ENCODE assay signal across 20 mouse cellular contexts in the genomic region with DNA sequence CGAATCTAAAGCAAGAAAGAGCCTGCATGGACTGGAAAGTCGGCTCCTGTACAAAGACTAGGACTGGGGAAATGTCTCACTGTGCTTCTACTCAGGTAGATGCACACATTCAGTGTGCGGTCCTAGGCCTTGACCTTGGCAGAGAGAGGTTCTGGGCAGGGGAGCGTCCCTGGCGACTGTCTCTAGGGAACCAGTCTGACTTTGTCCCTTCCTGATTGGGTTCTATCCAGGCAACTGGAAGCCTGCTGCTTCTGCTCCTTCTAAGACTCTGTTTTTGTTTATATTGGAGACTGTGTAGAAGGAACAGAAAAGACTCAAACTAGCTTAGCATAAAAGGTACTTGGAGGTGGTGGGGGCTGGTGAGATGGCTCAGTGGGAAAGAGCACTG. TPM values are rescaled to one million over a fixed set of nuclear protein-coding genes. Genes with fewer than 3 reads are reported as not detected.
DNase-seq lines count a peak whose midpoint lies in the region; ATAC-seq and TF ChIP-seq lines count a peak whose summit lies in the region.
"Had no signal": no experiment of that assay in that cellular context is flagged by ENCODE, and none has a peak within 500 bp of the region (broad histone marks: within the 10 kb centered on the region; RNA-seq: fewer than 3 reads in every experiment).

No protein-coding gene starts in this region.

- 69% methylated on average over 5 of the region's 5 CpGs for WGBS in hindbrain, embryonic 12.5 days
- 59% methylated on average over 5 of the region's 5 CpGs for WGBS in hindbrain, postnatal 0 days
- 59% methylated on average over 5 of the region's 5 CpGs for WGBS in lung, embryonic 16.5 days
- 65% methylated on average over 5 of the region's 5 CpGs for WGBS in kidney, embryonic 16.5 days
- WGBS in stomach, embryonic 16.5 days = 56% methylated on average over 5 of the region's 5 CpGs

- no peak overlapping the region for H3K9ac ChIP-seq in hindbrain, embryonic 12.5 days
- H3K9ac ChIP-seq in hindbrain, postnatal 0 days (replicated peaks; ENCODE audit: low read length) = no peak overlapping the region
- H3K9ac ChIP-seq in lung, embryonic 16.5 days (ENCODE audit: low read length) = no peak overlapping the region
- H3K9ac ChIP-seq in kidney, embryonic 16.5 days (replicated peaks; ENCODE audit: low read length) = no peak overlapping the region
- peak overlapping the region; percentile 13; the same call in 1 of the 2 replicates for H3K9ac ChIP-seq in stomach, embryonic 16.5 days (ENCODE audit: low read length)
- H3K9ac ChIP-seq: forebrain, postnatal 0 days; midbrain, embryonic 12.5 days had no signal

- DNase-seq in hindbrain, postnatal 0 days (ENCODE audit: low spot score) = no peak
- DNase-seq in lung, postnatal 4 days = no peak
- no peak for DNase-seq in adrenal gland, adult 2 months
- DNase-seq in thymus, postnatal 14 days = no peak
- DNase-seq: adrenal gland, postnatal 10 days; cerebellum, adult 2 months; forebrain, postnatal 0 days; heart, adult 2 months; heart, postnatal 10 days; layer of hippocampus, adult 9-11 months; right cerebral cortex, adult 18-20 months; spleen, adult 18-20 months had no signal

- ATAC-seq in hindbrain, embryonic 12.5 days (ENCODE audit: low FRiP score) = no peak
- no peak for ATAC-seq in hindbrain, postnatal 0 days
- no peak for ATAC-seq in lung, embryonic 16.5 days (ENCODE audit: low read depth)
- ATAC-seq in kidney, embryonic 16.5 days (ENCODE audit: low FRiP score, low TSS enrichment) = no peak
- no peak for ATAC-seq in stomach, embryonic 16.5 days (ENCODE audit: insufficient read depth, low FRiP score)
- ATAC-seq: forebrain, postnatal 0 days had no signal

- no peak overlapping the region for H3K4me3 ChIP-seq in hindbrain, embryonic 12.5 days
- H3K4me3 ChIP-seq in hindbrain, postnatal 0 days (ENCODE audit: low read length) = no peak overlapping the region
- no peak overlapping the region for H3K4me3 ChIP-seq in lung, embryonic 16.5 days (ENCODE audit: low read length)
- no peak overlapping the region for H3K4me3 ChIP-seq in kidney, embryonic 16.5 days (ENCODE audit: low read length)
- no peak overlapping the region for H3K4me3 ChIP-seq in stomach, embryonic 16.5 days (replicated peaks; ENCODE audit: low read length)
- H3K4me3 ChIP-seq: erythroblast, embryonic 14.5 days; heart, adult 2 months; midbrain, embryonic 12.5 days; myocyte had no signal

- H3K9me3 ChIP-seq in hindbrain, embryonic 12.5 days (replicated peaks) = no peaks in the 10 kb centered on the region
- no peaks in the 10 kb centered on the region for H3K9me3 ChIP-seq in hindbrain, postnatal 0 days (ENCODE audit: low read length)
- H3K9me3 ChIP-seq in lung, embryonic 16.5 days (ENCODE audit: control insufficient read depth, low read length) = no peaks in the 10 kb centered on the region
- H3K9me3 ChIP-seq in kidney, embryonic 16.5 days (ENCODE audit: low read length) = no peaks in the 10 kb centered on the region
- no peaks in the 10 kb centered on the region for H3K9me3 ChIP-seq in stomach, embryonic 16.5 days (replicated peaks; ENCODE audit: control insufficient read depth, low read length)
- H3K9me3 ChIP-seq: G1E; midbrain, embryonic 12.5 days had no signal

- H3K27ac ChIP-seq in hindbrain, embryonic 12.5 days = peak overlapping the region; percentile 35; the same call in 1 of the 2 replicates
- H3K27ac ChIP-seq in hindbrain, postnatal 0 days = no peak overlapping the region
- H3K27ac ChIP-seq in lung, embryonic 16.5 days (ENCODE audit: low read length) = peak overlapping the region; percentile 48
- peak overlapping the region; percentile 68 for H3K27ac ChIP-seq in kidney, embryonic 16.5 days (ENCODE audit: low read length)
- peak overlapping the region; percentile 94 for H3K27ac ChIP-seq in stomach, embryonic 16.5 days (ENCODE audit: low read length)
- H3K27ac ChIP-seq: heart, adult 2 months; midbrain, embryonic 12.5 days had no signal

- H3K4me1 ChIP-seq in hindbrain, embryonic 12.5 days = peaks cover 53% of the 10 kb centered on the region
- H3K4me1 ChIP-seq in hindbrain, postnatal 0 days (ENCODE audit: insufficient read depth, low read length) = peaks cover 36% of the 10 kb centered on the region
- peaks cover 54% of the 10 kb centered on the region for H3K4me1 ChIP-seq in lung, embryonic 16.5 days (replicated peaks; ENCODE audit: control insufficient read depth, insufficient read depth, low read length)
- H3K4me1 ChIP-seq in kidney, embryonic 16.5 days (ENCODE audit: insufficient read depth, low read length) = peaks cover 60% of the 10 kb centered on the region
- peaks cover 58% of the 10 kb centered on the region for H3K4me1 ChIP-seq in stomach, embryonic 16.5 days (ENCODE audit: control insufficient read depth, insufficient read depth, low read length)

- H3K4me2 ChIP-seq in hindbrain, embryonic 12.5 days (replicated peaks) = no peak overlapping the region
- no peak overlapping the region for H3K4me2 ChIP-seq in hindbrain, postnatal 0 days (ENCODE audit: low read depth, low read length)
- H3K4me2 ChIP-seq in lung, embryonic 16.5 days (ENCODE audit: low read depth, low read length) = no peak overlapping the region
- H3K4me2 ChIP-seq in kidney, embryonic 16.5 days (replicated peaks; ENCODE audit: low read depth, low read length) = no peak overlapping the region
- H3K4me2 ChIP-seq in stomach, embryonic 16.5 days (ENCODE audit: low read depth, low read length) = peak overlapping the region; percentile 6; the same call in 1 of the 2 replicates
- H3K4me2 ChIP-seq: midbrain, embryonic 12.5 days had no signal

- no peaks in the 10 kb centered on the region for H3K27me3 ChIP-seq in hindbrain, embryonic 12.5 days
- H3K27me3 ChIP-seq in hindbrain, postnatal 0 days (ENCODE audit: insufficient read depth, low read length) = no peaks in the 10 kb centered on the region
- no peaks in the 10 kb centered on the region for H3K27me3 ChIP-seq in lung, embryonic 16.5 days (ENCODE audit: control insufficient read depth, insufficient read depth, low read depth, low read length)
- no peaks in the 10 kb centered on the region for H3K27me3 ChIP-seq in kidney, embryonic 16.5 days (ENCODE audit: insufficient read depth, low read length)
- no peaks in the 10 kb centered on the region for H3K27me3 ChIP-seq in stomach, embryonic 16.5 days (ENCODE audit: control insufficient read depth, insufficient read depth, low read length)
- H3K27me3 ChIP-seq: midbrain, embryonic 12.5 days had no signal

- TF ChIP-seq CTCF in hindbrain, postnatal 0 days (IDR thresholded peaks at IDR 0.05; ENCODE audit: low read depth) = no peak

- no peaks in the 10 kb centered on the region for H3K36me3 ChIP-seq in hindbrain, embryonic 12.5 days
- no peaks in the 10 kb centered on the region for H3K36me3 ChIP-seq in hindbrain, postnatal 0 days (ENCODE audit: insufficient read depth, low read length)
- no peaks in the 10 kb centered on the region for H3K36me3 ChIP-seq in lung, embryonic 16.5 days (ENCODE audit: control insufficient read depth, insufficient read depth, low read length)
- no peaks in the 10 kb centered on the region for H3K36me3 ChIP-seq in kidney, embryonic 16.5 days (ENCODE audit: insufficient read depth, low read length)
- H3K36me3 ChIP-seq in stomach, embryonic 16.5 days (ENCODE audit: control insufficient read depth, insufficient read depth, low read length) = no peaks in the 10 kb centered on the region
- H3K36me3 ChIP-seq: G1E; midbrain, embryonic 12.5 days had no signal

RNA-seq across cellular contexts. Expression of a gene that starts 32.1 kb away (rescaled TPM):
- polyA plus RNA-seq in hindbrain, embryonic 12.5 days (2016; fragmentation: Nextera tagmentation; extraction: Ambion mirVana) = 158 and 167 TPM in 2 replicates
- 61.4 and 63.9 TPM in 2 replicates for total RNA-seq in hindbrain, postnatal 0 days (2014; rRNA removed)
- polyA plus RNA-seq in hindbrain, postnatal 0 days (2015; fragmentation: Nextera tagmentation; extraction: Ambion mirVana) = 168 and 179 TPM in 2 replicates
- 133 and 141 TPM in 2 replicates for polyA plus RNA-seq in lung, embryonic 16.5 days (2015; fragmentation: Nextera tagmentation; extraction: Ambion mirVana)
- 131 and 132 TPM in 2 replicates for polyA plus RNA-seq in kidney, embryonic 16.5 days (2015; fragmentation: Nextera tagmentation; extraction: Ambion mirVana)
- 140 and 160 TPM in 2 replicates for polyA plus RNA-seq in stomach, embryonic 16.5 days (2015; fragmentation: Nextera tagmentation; extraction: Ambion mirVana)
- 10 to 100 TPM; 46.4 to 64.9 TPM for total RNA-seq in adrenal gland, adult 2 months (2021)
- polyA plus RNA-seq in adrenal gland, adult 2 months (2012; rRNA removed) = 22.7 and 29.6 TPM in 2 replicates
